Mouse (Mus musculus): Measurements from ENCODE around the gene Clybl. TPM values are rescaled to one million over a fixed set of nuclear protein-coding genes. Genes with fewer than 3 reads are reported as not detected.

Gene Clybl
- total and polyA plus RNA-seq, 3 experiments = 13.4 to 36.6 TPM; not detected in 1

DNA sequence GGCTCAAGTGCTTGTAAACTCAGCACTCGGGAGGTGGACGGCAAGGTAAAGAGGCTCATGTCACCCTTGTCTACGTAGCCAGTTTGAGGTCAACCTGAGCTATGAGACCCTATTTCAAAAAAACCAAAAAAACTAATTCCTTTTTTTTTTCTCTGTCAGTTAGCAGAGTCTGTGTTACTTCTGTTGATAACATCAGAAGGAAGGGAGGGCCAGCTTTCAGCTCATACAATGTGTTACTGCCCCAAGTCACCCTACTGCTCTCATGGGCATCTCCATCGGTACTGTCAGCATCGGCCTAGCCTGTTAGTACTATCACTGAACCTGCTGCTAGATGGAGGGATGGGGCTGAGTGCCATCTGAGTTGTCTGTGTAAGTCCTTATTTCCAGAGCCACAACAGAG, 102.5 kb downstream of the Clybl start:
- peaks cover 3 to 10% of the 10 kb centered on the region in 2 experiments; a peak in 3 of 4 replicates for H3K4me1 ChIP-seq (ENCODE audit: control insufficient read depth in 1 of 2, insufficient read depth in 2 of 2, low read length in 2 of 2)
- peak; percentile 91 for TF ChIP-seq ZNF384 (IDR thresholded peaks at IDR 0.05; ENCODE audit: low read depth, low read length)
- no peak for TF ChIP-seq CHD2 (IDR thresholded peaks at IDR 0.05; ENCODE audit: low read length)
- TF ChIP-seq GATA1 (IDR thresholded peaks at IDR 0.05; ENCODE audit: low read depth, low read length) = peak; percentile 60
- TF ChIP-seq MAFK (IDR thresholded peaks at IDR 0.05; ENCODE audit: borderline replicate concordance, low read depth, low read length) = no peak
- no peak overlapping the region for H3K27ac ChIP-seq (ENCODE audit: control insufficient read depth, low read depth, low read length)
- H3K36me3 ChIP-seq (ENCODE audit: control insufficient read depth in 1 of 2, insufficient read depth in 2 of 2, low read length in 2 of 2) = peaks cover 0 to 11% of the 10 kb centered on the region in 2 experiments; a peak in 2 of 4 replicates
- no peak overlapping the region for H3K4me3 ChIP-seq (ENCODE audit: control insufficient read depth in 1 of 2, insufficient read depth in 1 of 2, low read depth in 2 of 2, low read length in 2 of 2)
- peak; percentile 58 for DNase-seq (ENCODE audit: low read depth, low spot score)
- no peaks in the 10 kb centered on the region for H3K79me2 ChIP-seq (ENCODE audit: control insufficient read depth, insufficient read depth, low read length, poor library complexity)
- no peaks in the 10 kb centered on the region for H3K27me3 ChIP-seq (ENCODE audit: control insufficient read depth in 1 of 2, insufficient read depth in 2 of 2, low read length in 2 of 2)
- no peaks in the 10 kb centered on the region for H3K9me3 ChIP-seq (replicated peaks; ENCODE audit: insufficient read depth, low read length)
- no peak overlapping the region for H3K9ac ChIP-seq (ENCODE audit: control insufficient read depth, low read depth, low read length, poor library complexity, severe bottlenecking)

DNA sequence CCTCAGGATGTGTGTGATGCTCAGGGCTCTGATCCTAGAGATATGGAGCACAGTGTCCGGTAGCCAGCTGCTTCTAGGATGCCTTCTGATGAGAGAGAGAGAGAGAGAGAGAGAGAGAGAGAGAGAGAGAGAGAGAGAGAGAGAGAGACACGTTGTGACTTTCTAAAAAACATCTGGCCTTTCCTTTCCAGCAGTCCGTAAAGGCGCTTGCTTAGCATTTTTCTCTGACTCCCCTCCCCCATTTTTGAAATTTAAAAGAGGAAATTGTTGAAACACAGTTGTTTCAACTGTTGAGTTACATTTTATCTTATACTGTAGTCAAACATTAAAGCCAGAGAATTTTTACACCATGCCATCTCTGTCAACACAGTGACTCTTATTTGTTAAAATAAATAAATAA, 114.9 kb downstream of the Clybl start:
- Histone ChIP-seq H3K9ac (ENCODE audit: control insufficient read depth, low read depth, low read length, poor library complexity, severe bottlenecking) (no peak overlapping the region), H3K27me3 (ENCODE audit: control insufficient read depth in 1 of 2, insufficient read depth in 2 of 2, low read length in 2 of 2) (no peaks in the 10 kb centered on the region), H3K9me3 (replicated peaks; ENCODE audit: insufficient read depth, low read length) (no peaks in the 10 kb centered on the region), H3K27ac (ENCODE audit: control insufficient read depth, low read depth, low read length) (no peak overlapping the region; the same call in 1 of the 2 replicates), H3K36me3 (ENCODE audit: control insufficient read depth in 1 of 2, insufficient read depth in 2 of 2, low read length in 2 of 2) (peaks cover 0 to 11% of the 10 kb centered on the region in 2 experiments; a peak in 2 of 4 replicates), H3K4me3 (ENCODE audit: control insufficient read depth in 1 of 2, insufficient read depth in 1 of 2, low read depth in 2 of 2, low read length in 2 of 2) (no peak overlapping the region), H3K4me1 (ENCODE audit: control insufficient read depth in 1 of 2, insufficient read depth in 2 of 2, low read length in 2 of 2) (peaks cover 6 to 7% of the 10 kb centered on the region in 2 experiments; a peak in 3 of 4 replicates), H3K79me2 (ENCODE audit: control insufficient read depth, insufficient read depth, low read length, poor library complexity) (no peaks in the 10 kb centered on the region)
- peak; percentile 45 for DNase-seq (ENCODE audit: low read depth, low spot score)
- TF ChIP-seq EP300 (IDR thresholded peaks at IDR 0.05; ENCODE audit: low read depth in 1 of 2, low read length in 2 of 2) (peak in 1 of 2 experiments; percentile 21; a peak in 1 of 4 replicates), KAT2A (conservative IDR thresholded peaks at IDR 0.05; ENCODE audit: low read depth, low read length) (no peak), JUND (IDR thresholded peaks at IDR 0.05; ENCODE audit: low read depth, low read length) (peak; percentile 84; the same call in 1 of the 2 replicates), CHD2 (IDR thresholded peaks at IDR 0.05; ENCODE audit: low read length) (peak; percentile 15; the same call in 1 of the 2 replicates), MAFK (IDR thresholded peaks at IDR 0.05; ENCODE audit: borderline replicate concordance, low read depth, low read length) (peak; percentile 61; the same call in 1 of the 2 replicates)

DNA sequence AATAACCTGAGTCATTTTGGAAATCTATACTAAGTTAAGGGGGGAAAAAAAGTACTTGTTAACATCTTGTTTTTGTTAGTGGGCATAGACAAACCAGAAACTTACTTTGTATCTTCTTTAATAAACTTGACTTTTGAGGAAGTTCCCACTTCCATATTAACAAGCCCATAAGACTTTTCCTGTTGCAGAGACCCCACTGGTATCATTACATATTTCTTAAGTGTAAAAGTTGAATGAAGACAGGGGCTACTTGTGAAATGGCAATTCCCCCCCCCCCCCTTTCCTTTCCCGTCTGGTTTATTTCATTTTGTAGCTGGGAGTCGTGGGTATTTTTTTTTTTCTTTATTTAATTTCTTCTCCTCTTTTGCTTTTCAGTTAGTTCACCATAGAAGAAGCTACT, 115.4 kb downstream of the Clybl start:
- Histone ChIP-seq H3K27me3 (ENCODE audit: control insufficient read depth in 1 of 2, insufficient read depth in 2 of 2, low read length in 2 of 2) (no peaks in the 10 kb centered on the region), H3K9ac (ENCODE audit: control insufficient read depth, low read depth, low read length, poor library complexity, severe bottlenecking) (no peak overlapping the region), H3K4me3 (ENCODE audit: control insufficient read depth in 1 of 2, insufficient read depth in 1 of 2, low read depth in 2 of 2, low read length in 2 of 2) (no peak overlapping the region), H3K27ac (ENCODE audit: control insufficient read depth, low read depth, low read length) (no peak overlapping the region), H3K36me3 (ENCODE audit: control insufficient read depth in 1 of 2, insufficient read depth in 2 of 2, low read length in 2 of 2) (peaks cover 0 to 11% of the 10 kb centered on the region in 2 experiments; a peak in 2 of 4 replicates), H3K4me1 (ENCODE audit: control insufficient read depth in 1 of 2, insufficient read depth in 2 of 2, low read length in 2 of 2) (peaks cover 6 to 7% of the 10 kb centered on the region in 2 experiments; a peak in 3 of 4 replicates), H3K9me3 (replicated peaks; ENCODE audit: insufficient read depth, low read length) (no peaks in the 10 kb centered on the region), H3K79me2 (ENCODE audit: control insufficient read depth, insufficient read depth, low read length, poor library complexity) (no peaks in the 10 kb centered on the region)
- TF ChIP-seq RAD21 (IDR thresholded peaks at IDR 0.05; ENCODE audit: low read depth, low read length) (no peak), E2F4 (IDR thresholded peaks at IDR 0.05; ENCODE audit: borderline replicate concordance, low read depth, low read length) (no peak), UBTF (IDR thresholded peaks at IDR 0.05; ENCODE audit: borderline replicate concordance, insufficient read depth, low read depth, low read length) (no peak), TCF12 (IDR thresholded peaks at IDR 0.05; ENCODE audit: low read depth, low read length) (no peak), TAL1 (IDR thresholded peaks at IDR 0.05; ENCODE audit: low read length) (no peak), GABPA (IDR thresholded peaks at IDR 0.05; ENCODE audit: low read depth, low read length) (no peak), POLR2AphosphoS5 (IDR thresholded peaks at IDR 0.05; ENCODE audit: borderline replicate concordance, low read depth, low read length) (no peak), KAT2A (conservative IDR thresholded peaks at IDR 0.05; ENCODE audit: low read depth, low read length) (no peak), JUND (IDR thresholded peaks at IDR 0.05; ENCODE audit: low read depth, low read length) (no peak), RCOR1 (IDR thresholded peaks at IDR 0.05; ENCODE audit: low read depth, low read length) (no peak), CHD2 (IDR thresholded peaks at IDR 0.05; ENCODE audit: low read length) (no peak), POLR2AphosphoS2 (IDR thresholded peaks at IDR 0.05; ENCODE audit: low read length) (no peak), MAFK (IDR thresholded peaks at IDR 0.05; ENCODE audit: borderline replicate concordance, low read depth, low read length) (no peak), SMC3 (IDR thresholded peaks at IDR 0.05; ENCODE audit: low read depth, low read length) (no peak), MYB (IDR thresholded peaks at IDR 0.05; ENCODE audit: low read depth, low read length) (no peak), CTCF (IDR thresholded peaks at IDR 0.05 in 2 of 3, conservative IDR thresholded peaks at IDR 0.05 in 1 of 3; ENCODE audit: control insufficient read depth in 1 of 3, insufficient read depth in 1 of 3, low read depth in 2 of 3, low read length in 3 of 3, poor library complexity in 1 of 3, severe bottlenecking in 1 of 3) (no peak), ZMIZ1 (IDR thresholded peaks at IDR 0.05; ENCODE audit: low read depth, low read length) (no peak), ZC3H11A (IDR thresholded peaks at IDR 0.05; ENCODE audit: low read depth, low read length) (no peak), USF1 (IDR thresholded peaks at IDR 0.05; ENCODE audit: low read depth, low read length) (no peak)
- peak; percentile 44 for DNase-seq (ENCODE audit: low read depth, low spot score)
